Mouse (Mus musculus) thymus, postnatal 10 days (tissue): ENCODE results near the gene Arrdc5.

ENCODE experiments used
- DNase-seq, 2 experiments: peaks; one replicate each; pipeline ENCODE4 v3.0.0; 2021; ENCODE audit warnings: low spot score in 2 of 2

Arrdc5 gene

DNA sequence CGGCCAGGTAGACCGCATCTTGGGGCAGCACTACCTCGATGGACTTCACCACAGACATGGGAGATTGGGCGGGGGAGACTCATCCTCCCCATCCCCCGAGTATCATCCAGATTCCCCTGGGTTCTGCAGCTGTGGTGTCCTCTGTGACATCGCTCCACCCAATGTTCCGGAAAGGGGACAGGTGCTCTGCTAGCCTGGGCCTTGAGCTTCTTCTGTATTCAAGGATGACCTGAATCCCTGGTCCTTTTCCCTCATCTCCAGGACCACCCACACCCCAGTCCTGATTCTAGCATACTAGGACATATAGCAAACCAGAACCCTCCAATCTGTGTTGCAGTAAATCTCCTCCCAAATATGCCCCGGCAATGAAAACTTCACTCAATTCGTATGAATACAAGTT is at the start of gene Arrdc5:
TSS of gene Arrdc5 (minus strand) at position 101 of the 400 bp plus-strand sequence.
- no peak for DNase-seq

DNA sequence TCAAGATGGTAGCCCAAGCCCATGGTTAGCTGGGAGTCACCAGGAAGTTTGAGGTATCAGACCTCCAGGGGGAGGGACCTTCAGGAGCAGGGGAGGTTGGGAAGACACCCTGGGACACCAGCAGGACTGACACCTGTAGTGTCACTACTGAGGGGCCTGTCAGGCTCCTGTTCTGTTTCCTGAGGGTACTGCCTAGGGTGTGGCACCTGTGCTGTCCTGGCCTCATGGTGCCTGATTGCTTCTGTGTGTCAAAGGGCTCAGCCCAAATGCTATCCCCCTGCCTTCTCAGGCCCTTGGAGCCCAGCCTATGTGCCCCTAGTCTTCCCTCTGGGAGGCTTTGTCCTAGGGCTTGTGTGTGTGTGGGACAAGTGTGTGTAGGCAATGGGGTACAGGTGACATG is 48.5 kb upstream of the Arrdc5 start:
- no peak for DNase-seq

DNA sequence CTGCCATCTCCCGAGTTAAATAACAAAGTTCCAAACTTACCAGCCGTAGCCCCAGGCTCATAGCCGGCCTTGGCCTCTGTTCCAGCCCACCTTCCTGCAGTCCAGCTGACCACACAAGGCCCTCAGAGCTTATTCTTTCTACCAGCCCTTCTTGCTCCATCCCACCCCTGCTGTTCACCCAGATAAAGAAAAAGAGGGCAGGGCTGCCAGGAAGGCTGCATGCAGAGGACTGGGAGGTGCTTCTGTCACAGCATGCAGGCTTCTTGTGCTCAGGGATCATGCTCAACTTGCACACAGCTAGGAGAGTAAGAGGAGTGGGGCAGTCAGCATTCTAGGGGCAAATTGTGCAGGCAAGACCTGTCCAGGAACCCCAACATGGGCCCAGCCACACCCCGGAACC is 48.0 kb upstream of the Arrdc5 start:
- no peak for DNase-seq

DNA sequence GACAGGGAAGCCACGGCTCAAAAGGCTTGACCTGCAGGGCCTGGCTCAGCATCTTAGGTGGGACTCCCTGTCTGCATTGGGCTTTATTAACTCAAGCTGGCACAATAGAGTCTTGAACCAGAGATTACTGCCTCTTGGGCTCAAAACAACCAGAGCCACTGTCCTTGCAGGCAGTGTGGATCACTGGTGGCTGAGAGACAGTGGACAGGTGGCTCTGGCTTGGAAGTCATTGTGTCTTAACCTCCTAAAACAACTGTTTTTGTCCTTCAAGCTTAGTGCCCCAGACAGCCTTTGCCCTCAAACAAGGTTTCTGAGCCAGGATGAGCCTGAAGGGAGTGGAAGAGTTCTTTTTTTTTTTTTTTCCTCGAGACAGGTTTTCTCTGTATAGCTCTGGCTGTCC is 45.3 kb upstream of the Arrdc5 start:
- DNase-seq = no peak

DNA sequence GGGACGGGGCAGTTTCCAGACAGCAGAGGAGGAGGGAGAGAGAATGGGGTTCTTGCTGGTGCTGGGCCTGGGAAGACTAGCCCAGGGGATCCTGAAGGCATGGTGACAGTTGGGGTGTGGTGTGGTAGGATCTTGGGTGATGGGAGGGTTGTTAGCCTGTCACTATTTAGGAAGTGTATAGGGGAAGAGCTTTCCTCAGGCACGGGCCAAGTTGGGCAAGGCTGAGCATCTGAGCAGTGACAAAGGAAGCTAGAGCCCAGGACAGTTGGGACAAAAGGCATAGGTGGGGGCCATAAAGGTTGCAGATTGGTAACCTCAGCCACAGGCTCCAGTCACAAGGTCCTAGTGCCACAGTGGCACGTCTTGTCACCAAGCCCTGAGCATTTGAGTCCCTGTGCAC is 43.4 kb upstream of the Arrdc5 start:
- DNase-seq = no peak

DNA sequence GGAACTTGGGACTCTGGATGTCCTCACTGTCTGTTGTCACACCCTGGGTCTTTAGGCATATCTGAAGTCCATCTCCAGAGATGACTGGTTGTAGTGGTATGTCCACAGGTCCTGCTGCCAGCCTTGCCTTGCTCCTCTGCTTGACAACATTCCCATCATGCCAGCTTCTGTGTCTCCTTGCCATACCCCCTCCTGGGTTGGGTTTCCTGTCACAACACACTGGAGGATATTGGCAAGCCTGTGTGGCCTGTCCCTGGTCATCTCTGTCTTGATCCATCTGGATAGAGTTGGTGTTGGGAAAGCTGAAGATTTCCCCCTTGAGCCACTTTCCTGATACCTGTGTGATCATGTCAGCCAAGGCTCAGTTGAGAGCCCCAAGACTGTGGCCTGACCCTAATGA is 40.6 kb upstream of the Arrdc5 start:
- no peak for DNase-seq

DNA sequence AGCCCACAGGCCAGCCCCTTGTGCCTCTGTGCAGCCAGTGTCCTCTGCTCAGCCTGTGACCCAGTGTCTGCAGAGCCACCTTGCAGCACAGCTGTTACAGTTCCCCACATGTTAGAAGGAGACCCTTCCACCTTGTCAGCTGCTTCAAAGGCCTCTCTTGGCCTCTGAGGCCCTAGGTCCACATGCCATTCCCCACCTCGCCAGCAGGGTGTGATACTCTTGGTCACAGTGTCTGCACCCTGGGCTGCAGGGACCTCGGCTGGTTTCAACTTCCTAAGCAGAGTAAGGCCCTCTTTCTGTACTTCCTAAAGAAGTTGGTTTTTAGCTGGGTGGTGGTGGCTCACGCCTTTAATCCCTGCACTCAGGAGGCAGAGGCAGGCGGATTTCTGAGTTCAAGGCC is 38.8 kb upstream of the Arrdc5 start:
- DNase-seq = peak; percentile 49 to 72

DNA sequence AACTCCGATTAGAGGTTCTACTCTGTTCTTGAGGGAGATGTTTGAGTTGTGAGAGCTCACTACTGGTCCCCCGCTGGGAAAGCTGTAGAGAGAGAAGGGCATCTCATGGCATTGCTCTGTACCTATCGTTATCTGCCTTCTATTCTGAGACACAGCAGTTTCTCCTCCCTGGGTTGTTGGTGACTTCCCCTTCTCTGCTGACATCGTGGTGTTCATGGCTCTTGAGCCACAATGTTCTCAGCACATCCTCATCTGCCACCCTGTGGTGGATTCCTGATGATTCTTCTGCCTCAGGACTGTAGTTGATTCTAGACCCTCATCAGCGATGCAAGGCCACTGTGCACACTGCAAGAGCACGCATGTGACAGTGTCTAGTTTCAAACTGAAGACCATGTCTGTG is 37.7 kb upstream of the Arrdc5 start:
- no peak for DNase-seq

DNA sequence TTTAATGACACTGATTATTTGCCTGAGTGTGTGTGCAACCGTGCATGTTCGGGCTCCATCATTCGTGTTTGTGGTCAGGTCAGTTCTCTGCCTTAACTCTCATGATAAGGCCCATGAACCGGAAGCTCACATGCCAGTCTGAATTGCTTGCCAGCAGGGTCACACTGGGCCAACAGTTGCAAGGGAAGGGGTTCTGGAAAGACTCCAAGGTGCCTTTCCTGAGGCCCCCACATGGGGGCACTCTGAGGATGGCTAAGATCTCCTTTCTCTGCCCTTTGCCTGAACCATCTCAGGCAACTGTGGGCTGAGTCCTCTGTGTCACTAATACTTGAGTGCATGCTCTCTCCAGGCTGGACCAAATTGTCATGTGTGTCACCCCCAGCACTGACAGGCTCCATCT is 37.1 kb upstream of the Arrdc5 start:
- DNase-seq = peak; percentile 22 to 60

DNA sequence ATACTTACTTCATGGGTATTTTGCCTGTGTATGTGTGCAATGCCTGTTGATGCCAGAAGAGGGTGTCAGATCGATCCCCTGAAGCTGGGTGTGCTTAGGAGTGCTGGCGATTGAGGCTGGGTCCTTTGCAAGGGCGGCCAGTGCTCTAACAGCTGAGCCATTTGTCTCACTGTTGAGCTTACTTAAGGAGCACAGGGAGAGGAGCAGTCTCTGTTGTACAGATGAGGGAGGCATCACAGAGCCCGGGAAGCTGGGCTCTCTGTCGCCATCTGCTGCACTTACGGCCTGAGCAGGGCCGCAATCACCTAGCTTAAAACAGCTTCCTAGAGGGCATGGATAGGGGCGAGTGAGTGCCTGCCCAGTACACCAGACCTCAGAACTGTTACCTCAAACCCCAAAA is 32.9 kb upstream of the Arrdc5 start:
- no peak for DNase-seq

DNA sequence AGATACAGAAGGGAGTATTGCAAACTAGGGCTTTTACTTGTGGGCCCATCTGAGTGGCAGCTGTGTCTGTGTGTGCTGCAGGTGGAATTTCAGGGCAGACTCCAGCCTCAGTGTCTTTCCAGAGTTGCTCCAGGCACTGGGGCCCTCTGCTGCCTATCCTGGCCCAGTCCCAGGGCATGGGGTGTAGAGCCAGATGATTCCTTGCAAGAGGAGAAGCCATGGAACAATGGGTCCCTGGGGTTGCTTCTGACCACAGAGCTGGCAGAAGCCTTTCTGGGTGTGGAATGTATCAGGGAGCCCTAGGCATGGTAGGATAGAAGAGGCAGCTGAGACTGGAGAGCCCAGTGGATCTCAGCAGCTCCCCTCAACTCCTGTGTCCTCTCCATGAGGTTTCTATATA is 31.2 kb upstream of the Arrdc5 start:
- no peak for DNase-seq

DNA sequence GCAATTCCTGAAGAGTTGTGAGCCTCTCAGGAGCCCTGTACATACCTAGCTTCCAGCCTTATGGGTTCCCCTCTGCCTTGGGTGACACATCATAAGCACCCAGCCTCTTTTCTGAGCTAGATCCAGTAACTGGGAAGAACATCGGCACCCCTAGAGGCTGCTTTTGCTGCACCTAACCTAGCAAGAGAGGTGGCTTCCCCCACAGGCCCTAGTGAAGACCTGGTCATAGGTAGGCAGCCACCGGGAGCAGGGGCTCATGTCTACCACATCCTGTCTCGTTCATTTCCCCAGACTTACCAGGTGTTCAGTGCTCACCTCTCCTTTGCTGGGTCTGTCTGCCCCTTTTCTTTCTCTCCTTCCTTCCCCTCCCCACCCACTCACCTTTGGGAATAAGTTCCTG is 30.3 kb upstream of the Arrdc5 start:
- peak; percentile 29 to 44 for DNase-seq

DNA sequence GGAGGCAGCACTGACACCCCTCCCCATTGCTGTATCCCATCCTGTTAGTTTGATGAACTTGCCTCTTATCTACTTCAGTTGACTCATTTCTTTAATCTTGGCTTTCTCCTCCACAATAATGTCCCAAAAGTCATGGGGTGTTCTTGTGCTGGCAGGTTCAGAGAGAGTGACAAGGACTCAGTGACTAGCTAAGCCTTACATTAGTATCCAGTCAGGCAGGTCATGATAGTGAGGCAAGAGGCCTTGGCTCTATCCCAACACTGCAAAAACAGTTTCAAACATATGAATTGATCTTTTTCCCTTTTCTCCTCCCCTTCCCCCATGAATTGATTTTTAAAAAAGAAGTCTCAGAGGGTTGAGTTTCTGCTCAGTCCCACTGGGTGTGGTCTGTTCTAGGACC is 29.2 kb upstream of the Arrdc5 start:
- DNase-seq = no peak

DNA sequence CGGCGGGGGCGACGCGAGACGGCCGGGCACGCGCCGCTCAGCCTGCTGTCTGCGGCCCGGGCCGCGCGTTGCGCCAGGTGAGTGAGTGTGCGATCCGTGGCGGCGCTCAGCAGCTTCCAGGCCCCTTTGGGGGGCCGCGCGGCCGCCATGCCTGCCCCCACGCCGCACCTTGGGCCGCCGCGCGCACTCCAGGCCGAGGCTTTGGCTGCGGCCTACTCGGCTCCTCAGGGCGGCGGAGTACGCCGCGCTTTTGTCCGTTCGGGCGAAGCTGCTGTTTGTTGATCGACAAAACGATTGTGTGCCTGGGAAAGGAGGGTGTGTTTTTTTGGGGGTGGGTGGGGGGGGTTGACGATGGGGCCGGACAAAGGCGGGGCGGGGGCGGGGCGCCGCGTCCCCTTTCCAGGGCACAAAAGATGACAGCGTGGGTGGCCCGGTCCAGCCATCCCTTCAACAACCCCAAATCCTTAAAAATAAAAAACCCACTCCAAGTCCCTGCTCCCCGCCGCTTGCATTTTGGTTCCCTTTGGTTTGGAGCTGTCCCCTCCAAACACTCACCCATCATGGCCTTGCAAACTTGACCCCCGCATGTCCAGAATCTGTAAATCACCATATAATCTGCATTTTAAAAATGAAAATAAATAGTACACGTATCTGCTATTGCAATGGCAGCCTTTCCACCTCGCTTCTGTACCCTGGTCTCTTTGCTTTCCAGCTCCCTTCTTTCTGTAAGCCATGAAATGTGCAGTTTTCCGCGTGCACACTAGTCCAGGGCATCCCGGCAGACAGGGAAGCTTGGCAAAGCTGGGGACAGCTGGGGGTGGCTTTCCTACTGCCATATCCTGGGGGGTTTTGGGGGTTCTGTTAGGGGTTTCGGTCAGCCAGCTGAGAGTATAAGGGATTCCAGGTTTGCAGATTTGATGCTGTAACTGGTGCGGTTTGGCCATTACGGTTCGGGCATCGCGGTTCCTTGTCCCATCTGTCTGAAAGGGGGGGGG is 26.4 kb upstream of the Arrdc5 start:
- no peak for DNase-seq

DNA sequence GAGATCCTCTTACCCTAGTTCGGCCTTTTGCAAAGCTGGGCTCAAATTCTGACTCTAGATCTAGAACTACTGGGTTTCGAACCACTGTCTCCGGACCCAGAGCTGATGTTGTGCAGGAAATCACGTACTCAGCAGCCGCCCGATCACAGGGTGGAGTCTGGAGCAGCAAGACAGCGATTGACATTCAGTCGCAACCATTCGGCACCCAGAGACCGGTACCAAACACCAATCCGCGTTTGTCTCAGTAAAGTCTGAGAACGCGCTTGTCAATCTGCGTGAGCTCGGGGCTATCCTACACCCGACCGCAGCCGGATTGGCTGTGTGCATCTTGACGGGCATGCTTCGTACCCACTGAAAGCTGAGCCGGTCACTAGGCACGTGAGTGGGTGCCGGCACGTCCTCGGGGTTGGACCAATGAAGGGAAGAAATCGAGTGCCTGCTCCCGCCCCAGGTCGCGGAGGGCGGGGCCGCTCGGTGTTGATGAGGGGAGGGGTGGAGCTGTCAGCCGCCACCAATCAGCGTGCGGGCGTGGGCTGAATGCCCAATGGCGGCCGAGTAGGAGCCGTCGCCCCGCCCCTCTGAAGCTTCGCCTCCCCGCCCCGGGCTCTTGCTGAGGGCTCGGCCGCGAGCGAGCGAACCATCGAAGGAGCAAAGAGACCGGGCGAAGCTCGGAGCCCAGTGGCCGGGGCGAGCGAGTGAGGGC is 25.5 kb upstream of the Arrdc5 start, which contains the start of gene Kdm4b:
TSS of gene Kdm4b (plus strand) at position 613 of the 703 bp plus-strand sequence.
- DNase-seq = peak; percentile 98 to 99

DNA sequence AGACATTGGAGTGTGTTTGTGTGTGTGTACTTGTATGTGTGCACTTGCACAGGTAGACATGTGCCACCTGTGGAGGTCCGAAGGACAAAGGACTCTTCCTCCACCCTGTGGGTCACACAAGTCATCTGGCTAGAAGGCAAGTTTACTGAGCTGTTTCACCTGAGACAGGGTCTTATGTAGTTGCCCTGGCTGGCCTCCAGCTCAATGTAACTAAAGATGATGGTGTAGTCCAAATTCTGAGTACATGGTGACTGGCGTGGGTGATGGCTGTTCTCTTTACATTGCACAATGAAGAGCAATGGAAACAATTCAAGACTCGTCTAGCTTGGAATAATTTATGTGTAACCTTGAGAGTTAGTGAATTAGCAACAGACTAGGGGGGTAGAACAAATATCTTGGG is 24.3 kb upstream of the Arrdc5 start:
- no peak for DNase-seq

DNA sequence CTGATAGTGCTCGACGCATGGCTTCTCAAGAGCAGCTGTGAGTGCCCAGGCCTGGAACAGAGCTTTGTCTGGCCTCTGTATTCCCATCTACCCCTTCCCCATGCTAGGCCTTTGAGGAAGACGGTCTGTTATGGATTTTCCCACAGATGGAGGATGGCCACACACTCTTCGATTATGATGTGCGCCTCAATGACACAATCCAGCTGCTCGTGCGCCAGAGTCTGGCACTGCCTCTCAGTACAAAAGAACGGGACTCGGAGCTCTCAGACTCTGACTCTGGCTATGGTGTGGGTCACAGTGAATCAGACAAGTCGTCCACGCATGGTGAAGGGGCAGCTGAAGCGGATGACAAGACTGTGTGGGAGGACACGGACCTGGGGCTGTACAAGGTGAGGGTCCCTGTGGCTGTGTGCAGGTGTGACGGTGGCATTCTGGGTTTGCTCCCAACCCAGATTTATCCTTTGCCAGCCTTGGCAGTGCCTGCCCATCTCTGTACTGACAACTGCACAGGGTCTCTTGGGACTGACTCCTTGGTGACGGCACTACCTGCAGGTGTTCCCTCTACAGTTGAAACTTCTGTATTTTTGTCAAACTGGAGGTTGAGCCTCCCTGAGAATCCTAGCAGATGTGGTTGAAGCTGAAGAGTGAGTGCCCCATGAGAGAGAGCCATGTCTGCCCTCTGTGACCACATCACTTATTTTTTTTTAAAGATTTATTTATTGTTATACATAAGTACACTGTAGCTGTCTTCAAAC is 9.3 kb upstream of the Arrdc5 start:
- DNase-seq = no peak

DNA sequence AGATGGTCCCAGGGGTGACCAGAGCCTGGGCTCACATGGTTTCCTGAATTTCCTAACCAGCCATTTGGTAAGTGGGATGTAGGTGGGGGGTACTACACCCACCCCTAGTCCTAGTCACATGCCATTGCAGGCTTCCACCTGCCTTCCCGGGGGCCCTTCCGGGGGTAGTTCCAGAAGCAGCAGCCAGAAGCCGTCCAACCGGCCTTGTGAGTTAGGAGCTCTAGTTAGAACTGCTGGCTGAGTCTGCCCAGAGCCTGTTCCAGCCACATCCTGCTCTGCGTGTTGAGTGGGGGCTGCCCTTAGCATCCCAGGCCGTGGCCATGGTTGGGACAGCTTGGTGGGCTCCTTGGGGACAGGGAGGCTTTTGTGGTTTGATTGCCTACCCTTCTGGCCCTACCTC is 8.0 kb upstream of the Arrdc5 start:
- DNase-seq = no peak

DNA sequence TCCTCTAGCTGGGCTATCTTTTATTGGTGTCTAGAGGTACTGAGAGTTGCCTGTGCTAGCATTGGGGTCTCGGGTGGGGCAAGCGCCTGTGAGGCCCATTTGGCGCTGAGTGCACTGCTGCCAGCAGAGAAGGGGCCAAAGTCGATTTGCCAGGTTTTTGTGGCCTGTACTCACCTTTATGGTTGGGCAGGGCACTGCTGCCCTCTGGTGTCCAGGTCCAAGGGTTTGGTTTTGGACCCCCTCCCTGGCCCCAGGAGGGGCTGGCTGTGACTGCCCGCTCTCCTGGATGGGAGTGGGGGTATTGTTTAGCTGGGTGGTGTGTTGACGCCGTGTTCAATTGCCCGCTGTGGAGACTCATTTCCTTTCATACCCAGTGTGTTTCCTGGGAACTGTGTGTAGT is 5.7 kb upstream of the Arrdc5 start:
- DNase-seq = peak in 1 of 2 experiments; percentile 50

DNA sequence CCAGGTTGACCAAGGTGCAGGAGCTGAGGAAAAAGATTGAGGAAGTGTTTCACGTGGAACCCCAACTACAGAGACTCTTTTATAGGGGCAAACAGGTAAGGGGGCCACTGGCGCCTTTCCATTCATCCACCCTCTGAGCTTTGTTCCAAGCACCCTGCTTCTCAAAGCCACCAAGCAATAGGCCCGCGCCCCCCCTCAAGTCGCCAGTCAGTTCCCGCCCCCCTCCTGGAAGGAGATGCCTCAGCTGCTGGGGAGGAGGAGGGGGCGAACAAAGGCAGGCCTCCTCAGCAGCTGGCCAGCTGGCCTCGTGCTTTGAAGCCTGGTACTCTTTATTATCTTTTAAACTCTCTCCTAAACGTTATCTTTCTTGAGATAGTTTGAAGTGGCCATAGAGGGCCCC is 5.1 kb upstream of the Arrdc5 start:
- no peak for DNase-seq

DNA sequence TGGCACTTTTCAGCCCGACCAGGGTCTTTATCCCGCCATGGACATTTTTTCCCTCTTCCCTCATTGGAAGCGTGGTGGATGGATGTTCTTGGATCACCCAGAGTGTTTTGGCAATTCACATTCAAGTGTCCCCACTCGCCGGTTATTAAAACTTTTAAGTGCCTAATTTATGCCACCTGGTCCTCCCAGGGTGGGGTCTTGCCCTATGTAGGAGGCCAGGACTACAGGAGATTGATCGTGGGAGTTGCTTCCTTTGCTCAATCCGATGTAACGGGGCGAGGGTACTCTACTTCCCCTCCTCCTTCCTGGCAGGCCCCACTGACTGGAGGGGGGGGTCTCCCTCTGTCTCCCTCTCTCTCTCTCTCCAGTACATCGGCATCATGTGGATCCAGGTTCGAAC is 4.6 kb upstream of the Arrdc5 start:
- no peak for DNase-seq
